Mouse (Mus musculus) CD4-positive, CD25-positive, alpha-beta regulatory T cell, adult 4 months (primary cell): ENCODE results near the gene Havcr1. TPM values are rescaled to one million over a fixed set of nuclear protein-coding genes. Genes with fewer than 3 reads are reported as not detected.

Source experiments
- polyA plus RNA-seq, 2 experiments: library from polyadenylated mRNA; unstranded; fragments of 100-300 nt; shearing (Covaris generic); gene quantifications; one replicate each; pipeline ENCODE4 v1.2.1; 2017

The Havcr1 gene
- polyA plus RNA-seq, 2 experiments from 2014 or later, result 0.22 TPM; not detected in 1

Other genes starting within 250 kb of the Havcr1 start
- 1 to 10 TPM; 1.2 to 1.9 TPM for gene Gm12169, start 210.9 kb upstream of the Havcr1 start, polyA plus RNA-seq
- not detected for gene BC053393, start 163.5 kb upstream of the Havcr1 start, polyA plus RNA-seq
- gene Dppa1, start 105.8 kb upstream of the Havcr1 start, polyA plus RNA-seq, result not detected
- gene Timd2, start 28.0 kb upstream of the Havcr1 start, polyA plus RNA-seq, result under 1 TPM in 1 of 2 experiments, not detected in 1; 0.20 TPM
- gene Timd4, start 75.7 kb downstream of the Havcr1 start, polyA plus RNA-seq, result not detected